Mouse (Mus musculus): ENCODE results near the gene Ptprn2. TPM values are rescaled to one million over a fixed set of nuclear protein-coding genes. Genes with fewer than 3 reads are reported as not detected.

Ptprn2 gene
- total and polyA plus RNA-seq, 3 experiments = 0.22 TPM; not detected in 2

- ATAC-seq (ENCODE audit: extremely low read depth, insufficient number of reproducible peaks, low FRiP score, poor library complexity, severe bottlenecking) = no peak
- Histone ChIP-seq H3K4me3 (ENCODE audit: low read depth, low read length) (no peak overlapping the region), H3K9me3 (replicated peaks) (peaks cover 67% of the 10 kb centered on the region), H3K4me1 (ENCODE audit: insufficient read depth, low read depth, low read length) (no peaks in the 10 kb centered on the region), H3K36me3 (replicated peaks) (no peaks in the 10 kb centered on the region), H3K27me3 (ENCODE audit: insufficient read depth, low read length) (no peaks in the 10 kb centered on the region; the same call in 1 of the 2 replicates)
- TF ChIP-seq CTCF (IDR thresholded peaks at IDR 0.05; ENCODE audit: low read depth, low read length) (no peak), POLR2AphosphoS5 (IDR thresholded peaks at IDR 0.05; ENCODE audit: insufficient replicate concordance, low read depth, low read length) (no peak), TAL1 (conservative IDR thresholded peaks at IDR 0.05; ENCODE audit: low read depth, low read length) (no peak), GATA2 (IDR thresholded peaks at IDR 0.05; ENCODE audit: borderline replicate concordance, low read depth, low read length) (no peak), GATA1 (IDR thresholded peaks at IDR 0.05; ENCODE audit: borderline replicate concordance, low read length) (no peak)
- no peak for DNase-seq (ENCODE audit: low spot score)
Observed at GRCm38 (mm10) chr12:117162180-117162579, 676.7 kb downstream of the Ptprn2 start.

GRCm38 (mm10) chr12:117163789-117164188 is 678.3 kb downstream of the Ptprn2 start:
- TF ChIP-seq GATA1 (IDR thresholded peaks at IDR 0.05; ENCODE audit: borderline replicate concordance, low read length) = no peak
- TF ChIP-seq TAL1 (conservative IDR thresholded peaks at IDR 0.05; ENCODE audit: low read depth, low read length) = no peak
- no peak for TF ChIP-seq GATA2 (IDR thresholded peaks at IDR 0.05; ENCODE audit: borderline replicate concordance, low read depth, low read length)
- no peak for TF ChIP-seq POLR2AphosphoS5 (IDR thresholded peaks at IDR 0.05; ENCODE audit: insufficient replicate concordance, low read depth, low read length)
- no peak overlapping the region for H3K4me3 ChIP-seq (ENCODE audit: low read depth, low read length)
- no peaks in the 10 kb centered on the region; the same call in 1 of the 2 replicates for H3K27me3 ChIP-seq (ENCODE audit: insufficient read depth, low read length)
- H3K36me3 ChIP-seq (replicated peaks) = no peaks in the 10 kb centered on the region
- DNase-seq (ENCODE audit: low spot score) (no peak), ATAC-seq (ENCODE audit: extremely low read depth, insufficient number of reproducible peaks, low FRiP score, poor library complexity, severe bottlenecking) (no peak)
- no peaks in the 10 kb centered on the region for H3K4me1 ChIP-seq (ENCODE audit: insufficient read depth, low read depth, low read length)
- H3K9me3 ChIP-seq (replicated peaks) = peaks cover 71% of the 10 kb centered on the region

- ATAC-seq (ENCODE audit: extremely low read depth, insufficient number of reproducible peaks, low FRiP score, poor library complexity, severe bottlenecking) = no peak
Observed at GRCm38 (mm10) chr12:117166266-117166665, 680.7 kb downstream of the Ptprn2 start.

GRCm38 (mm10) chr12:117169670-117170069 is 684.1 kb downstream of the Ptprn2 start:
- TF ChIP-seq GATA2 (IDR thresholded peaks at IDR 0.05; ENCODE audit: borderline replicate concordance, low read depth, low read length) (no peak), TAL1 (conservative IDR thresholded peaks at IDR 0.05; ENCODE audit: low read depth, low read length) (no peak)
- DNase-seq (ENCODE audit: low spot score) (no peak), ATAC-seq (ENCODE audit: extremely low read depth, insufficient number of reproducible peaks, low FRiP score, poor library complexity, severe bottlenecking) (no peak)
- H3K9me3 ChIP-seq (replicated peaks) = peaks cover 72% of the 10 kb centered on the region
- no peaks in the 10 kb centered on the region for H3K4me1 ChIP-seq (ENCODE audit: insufficient read depth, low read depth, low read length)
- no peaks in the 10 kb centered on the region for H3K36me3 ChIP-seq (replicated peaks)
- H3K27me3 ChIP-seq (ENCODE audit: insufficient read depth, low read length) = no peaks in the 10 kb centered on the region
- no peak overlapping the region for H3K4me3 ChIP-seq (ENCODE audit: low read depth, low read length)

More at GRCm38 (mm10) chr12:117166266-117166665, 680.7 kb downstream of the Ptprn2 start:
- peaks cover 66% of the 10 kb centered on the region for H3K9me3 ChIP-seq (replicated peaks)
- H3K4me1 ChIP-seq (ENCODE audit: insufficient read depth, low read depth, low read length) = no peaks in the 10 kb centered on the region
- no peak overlapping the region for H3K4me3 ChIP-seq (ENCODE audit: low read depth, low read length)
- no peaks in the 10 kb centered on the region for H3K27me3 ChIP-seq (ENCODE audit: insufficient read depth, low read length)
- TF ChIP-seq POLR2AphosphoS5 (IDR thresholded peaks at IDR 0.05; ENCODE audit: insufficient replicate concordance, low read depth, low read length) (no peak), GATA2 (IDR thresholded peaks at IDR 0.05; ENCODE audit: borderline replicate concordance, low read depth, low read length) (no peak), CTCF (IDR thresholded peaks at IDR 0.05; ENCODE audit: low read depth, low read length) (no peak), TAL1 (conservative IDR thresholded peaks at IDR 0.05; ENCODE audit: low read depth, low read length) (no peak), GATA1 (IDR thresholded peaks at IDR 0.05; ENCODE audit: borderline replicate concordance, low read length) (no peak)
- no peaks in the 10 kb centered on the region for H3K36me3 ChIP-seq (replicated peaks)
- no peak for DNase-seq (ENCODE audit: low spot score)

- DNase-seq (ENCODE audit: low spot score) = no peak
- no peaks in the 10 kb centered on the region for H3K36me3 ChIP-seq (replicated peaks)
- TF ChIP-seq POLR2AphosphoS5 (IDR thresholded peaks at IDR 0.05; ENCODE audit: insufficient replicate concordance, low read depth, low read length) = no peak
- TF ChIP-seq CTCF (IDR thresholded peaks at IDR 0.05; ENCODE audit: low read depth, low read length) = no peak
- TF ChIP-seq GATA2 (IDR thresholded peaks at IDR 0.05; ENCODE audit: borderline replicate concordance, low read depth, low read length) = no peak
- no peak for TF ChIP-seq TAL1 (conservative IDR thresholded peaks at IDR 0.05; ENCODE audit: low read depth, low read length)
- TF ChIP-seq GATA1 (IDR thresholded peaks at IDR 0.05; ENCODE audit: borderline replicate concordance, low read length) = no peak
- ATAC-seq (ENCODE audit: extremely low read depth, insufficient number of reproducible peaks, low FRiP score, poor library complexity, severe bottlenecking) = no peak
- H3K4me1 ChIP-seq (ENCODE audit: insufficient read depth, low read depth, low read length) = no peaks in the 10 kb centered on the region
- peaks cover 76% of the 10 kb centered on the region for H3K9me3 ChIP-seq (replicated peaks)
- no peaks in the 10 kb centered on the region for H3K27me3 ChIP-seq (ENCODE audit: insufficient read depth, low read length)
- no peak overlapping the region for H3K4me3 ChIP-seq (ENCODE audit: low read depth, low read length)
Observed at GRCm38 (mm10) chr12:117172529-117172884, 687.0 kb downstream of the Ptprn2 start.

GRCm38 (mm10) chr12:117172885-117173529 is 687.5 kb downstream of the Ptprn2 start:
- ATAC-seq (ENCODE audit: extremely low read depth, insufficient number of reproducible peaks, low FRiP score, poor library complexity, severe bottlenecking) (no peak), DNase-seq (ENCODE audit: low spot score) (no peak)
- Histone ChIP-seq H3K27me3 (ENCODE audit: insufficient read depth, low read length) (no peaks in the 10 kb centered on the region), H3K4me1 (ENCODE audit: insufficient read depth, low read depth, low read length) (no peaks in the 10 kb centered on the region), H3K9me3 (replicated peaks) (peaks cover 77% of the 10 kb centered on the region), H3K4me3 (ENCODE audit: low read depth, low read length) (no peak overlapping the region), H3K36me3 (replicated peaks) (no peaks in the 10 kb centered on the region)
- no peak for TF ChIP-seq GATA2 (IDR thresholded peaks at IDR 0.05; ENCODE audit: borderline replicate concordance, low read depth, low read length)
- TF ChIP-seq TAL1 (conservative IDR thresholded peaks at IDR 0.05; ENCODE audit: low read depth, low read length) = no peak
- TF ChIP-seq POLR2AphosphoS5 (IDR thresholded peaks at IDR 0.05; ENCODE audit: insufficient replicate concordance, low read depth, low read length) = no peak
- no peak for TF ChIP-seq GATA1 (IDR thresholded peaks at IDR 0.05; ENCODE audit: borderline replicate concordance, low read length)
- TF ChIP-seq CTCF (IDR thresholded peaks at IDR 0.05; ENCODE audit: low read depth, low read length) = no peak
